Comparison of ENCODE assay signal across 16 mouse cellular contexts in genomic region chr16:20638367-20638766, GRCm38 (mm10). TPM values are rescaled to one million over a fixed set of nuclear protein-coding genes. Genes with fewer than 3 reads are reported as not detected.
DNase-seq lines count a peak whose midpoint lies in the region; ATAC-seq lines count a peak whose summit lies in the region.
"Had no signal": no experiment of that assay in that cellular context is flagged by ENCODE, and none has a peak within 500 bp of the region (broad histone marks: within the 10 kb centered on the region; RNA-seq: fewer than 3 reads in every experiment).

No protein-coding gene starts in this region.

- DNase-seq in left cerebral cortex, adult 18-20 months (ENCODE audit: low spot score in 2 of 2), result peak; percentile 15 to 27
- no peak for DNase-seq in left cerebral cortex, adult 11 months (ENCODE audit: low spot score)
- peak; percentile 67 to 86 for DNase-seq in left cerebral cortex, postnatal 10 days (ENCODE audit: extremely low spot score in 1 of 2, low spot score in 2 of 2)
- DNase-seq in right cerebral cortex, postnatal 14 days, result peak; percentile 48
- no peak for DNase-seq in testis, postnatal 14 days (ENCODE audit: low spot score)
- DNase-seq: adrenal gland, postnatal 36 days; cerebellum, adult 8-10 months; kidney, adult 9 months had no signal

- H3K4me2 ChIP-seq in hindbrain, embryonic 16.5 days (ENCODE audit: low read length), result peak overlapping the region; percentile 18
- H3K4me2 ChIP-seq: liver, embryonic 15.5 days had no signal

- intact Hi-C loops in left cerebral cortex, postnatal 10 days (cut with DNase I), result no loop called here

- H3K9ac ChIP-seq in hindbrain, embryonic 16.5 days (ENCODE audit: low read depth, low read length), result no peak overlapping the region
- H3K9ac ChIP-seq: liver, embryonic 15.5 days had no signal

- no peaks in the 10 kb centered on the region for H3K36me3 ChIP-seq in hindbrain, embryonic 16.5 days (ENCODE audit: control insufficient read depth, insufficient read depth, low read length)
- H3K36me3 ChIP-seq: limb, embryonic 10.5 days; liver, embryonic 15.5 days had no signal

- WGBS in hindbrain, embryonic 16.5 days, result 45% methylated on average over 8 of the region's 8 CpGs

- peak; percentile 68; the same call in 1 of the 2 replicates for ATAC-seq in hindbrain, embryonic 16.5 days
- ATAC-seq in monocyte, adult 5-6 weeks (replicated peaks; ENCODE audit: insufficient number of reproducible peaks, low FRiP score, low TSS enrichment, poor library complexity, severe bottlenecking), result no peak

- H3K4me3 ChIP-seq in hindbrain, embryonic 16.5 days (ENCODE audit: low read length), result no peak overlapping the region
- H3K4me3 ChIP-seq: limb, embryonic 10.5 days; liver, embryonic 15.5 days; megakaryocyte, embryonic 14.5 days had no signal

- peak overlapping the region; percentile 59 for H3K27ac ChIP-seq in hindbrain, embryonic 16.5 days (ENCODE audit: low read depth, low read length)
- H3K27ac ChIP-seq: limb, embryonic 10.5 days; liver, embryonic 15.5 days had no signal

- no peaks in the 10 kb centered on the region for H3K9me3 ChIP-seq in hindbrain, embryonic 16.5 days (ENCODE audit: control insufficient read depth, low read length)
- H3K9me3 ChIP-seq: limb, embryonic 10.5 days; liver, embryonic 15.5 days had no signal

- no peaks in the 10 kb centered on the region; the same call in 1 of the 2 replicates for H3K4me1 ChIP-seq in hindbrain, embryonic 16.5 days (ENCODE audit: control insufficient read depth, insufficient read depth, low read depth, low read length)
- H3K4me1 ChIP-seq: limb, embryonic 10.5 days; liver, embryonic 15.5 days had no signal

- H3K27me3 ChIP-seq in hindbrain, embryonic 16.5 days (replicated peaks; ENCODE audit: control insufficient read depth, insufficient read depth, low read length), result no peaks in the 10 kb centered on the region

RNA-seq across cellular contexts. Expression of gene Ece2, which starts 8.7 kb away (rescaled TPM):
- 10 to 100 TPM; 23.7 to 27.6 TPM for total RNA-seq in left cerebral cortex, adult 18-20 months (2021)
- polyA plus RNA-seq in hindbrain, embryonic 16.5 days (2015; fragmentation: Nextera tagmentation; extraction: Ambion mirVana), result 17.4 and 18.6 TPM in 2 replicates
- 10 to 100 TPM; 29.0 TPM for total RNA-seq in left cerebral cortex, postnatal 10 days (2021)
- total RNA-seq in monocyte, adult 5-6 weeks (2017), result not detected in 3 replicates
- total RNA-seq: neutrophil, adult 5-6 weeks had no signal
- polyA plus RNA-seq: liver, embryonic 15.5 days had no signal

RNA-seq across cellular contexts. Expression of gene Psmd2, which starts 13.1 kb away (rescaled TPM):
- 100 to 1,000 TPM; 223 to 226 TPM for total RNA-seq in left cerebral cortex, adult 18-20 months (2021)
- polyA plus RNA-seq in hindbrain, embryonic 16.5 days (2015; fragmentation: Nextera tagmentation; extraction: Ambion mirVana), result 372 and 378 TPM in 2 replicates
- 100 to 1,000 TPM; 261 to 263 TPM for total RNA-seq in left cerebral cortex, postnatal 10 days (2021)
- total RNA-seq in monocyte, adult 5-6 weeks (2017), result 155 to 180 TPM (median 178 TPM) in 3 replicates

RNA-seq across cellular contexts. Expression of gene Camk2n2, which starts 17.3 kb away (rescaled TPM):
- 100 to 1,000 TPM; 189 to 201 TPM for total RNA-seq in left cerebral cortex, adult 18-20 months (2021)
- polyA plus RNA-seq in hindbrain, embryonic 16.5 days (2015; fragmentation: Nextera tagmentation; extraction: Ambion mirVana), result 43.1 and 44.2 TPM in 2 replicates
- total RNA-seq in left cerebral cortex, postnatal 10 days (2021), result 100 to 1,000 TPM; 224 to 225 TPM
- total RNA-seq in monocyte, adult 5-6 weeks (2017), result 0.49 TPM in 1 of 3 replicates, not detected in the others
- total RNA-seq: neutrophil, adult 5-6 weeks had no signal

RNA-seq across cellular contexts. Expression of gene Alg3, which starts 26.8 kb away (rescaled TPM):
- total RNA-seq in left cerebral cortex, adult 18-20 months (2021), result 10 to 100 TPM; 11.7 to 13.4 TPM
- 43.9 and 44.7 TPM in 2 replicates for polyA plus RNA-seq in hindbrain, embryonic 16.5 days (2015; fragmentation: Nextera tagmentation; extraction: Ambion mirVana)
- 10 to 100 TPM; 12.7 to 14.0 TPM for total RNA-seq in left cerebral cortex, postnatal 10 days (2021)
- total RNA-seq in monocyte, adult 5-6 weeks (2017), result 4.3 to 11.9 TPM (median 5.5 TPM) in 3 replicates

RNA-seq across cellular contexts. Expression of gene Gm49333, which starts 27.0 kb away (rescaled TPM):
- total RNA-seq in left cerebral cortex, adult 18-20 months (2021), result not detected
- not detected in 2 replicates for polyA plus RNA-seq in hindbrain, embryonic 16.5 days (2015; fragmentation: Nextera tagmentation; extraction: Ambion mirVana)
- not detected for total RNA-seq in left cerebral cortex, postnatal 10 days (2021)
- total RNA-seq in monocyte, adult 5-6 weeks (2017), result not detected in 3 replicates
- total RNA-seq: heart, adult 8-10 months; neutrophil, adult 5-6 weeks had no signal
- polyA plus RNA-seq: embryonic facial prominence, embryonic 11.5 days; limb, embryonic 10.5 days had no signal

Comparison
In these comparisons a context has a peak if more than half of its experiments do, and no peak if none do; other contexts are left out.
1. DNase-seq: peak in left cerebral cortex, adult 18-20 months (2 of 2), left cerebral cortex, postnatal 10 days (2 of 2) and right cerebral cortex, postnatal 14 days (single experiment); none in left cerebral cortex, adult 11 months (single experiment) and testis, postnatal 14 days (single experiment).
2. RNA of gene Ece2, which starts 8.7 kb away (total RNA-seq): 29.0 TPM in left cerebral cortex, postnatal 10 days and 23.7 to 27.6 TPM in left cerebral cortex, adult 18-20 months; not detected in monocyte, adult 5-6 weeks; every median in the first group is over 10 times any median in the second.
3. RNA of gene Camk2n2, which starts 17.3 kb away (total RNA-seq): 224 to 225 TPM in left cerebral cortex, postnatal 10 days and 189 to 201 TPM in left cerebral cortex, adult 18-20 months; 0.49 TPM in monocyte, adult 5-6 weeks; every median in the first group is over 100 times any median in the second.